Mouse (Mus musculus): ENCODE results near the gene Sorbs2.
"Not testable (repeated sequence)": the region's sequence is repeated elsewhere in the genome, so short reads cannot be mapped to it uniquely, and the experiment has no call there.

Gene Sorbs2

DNA sequence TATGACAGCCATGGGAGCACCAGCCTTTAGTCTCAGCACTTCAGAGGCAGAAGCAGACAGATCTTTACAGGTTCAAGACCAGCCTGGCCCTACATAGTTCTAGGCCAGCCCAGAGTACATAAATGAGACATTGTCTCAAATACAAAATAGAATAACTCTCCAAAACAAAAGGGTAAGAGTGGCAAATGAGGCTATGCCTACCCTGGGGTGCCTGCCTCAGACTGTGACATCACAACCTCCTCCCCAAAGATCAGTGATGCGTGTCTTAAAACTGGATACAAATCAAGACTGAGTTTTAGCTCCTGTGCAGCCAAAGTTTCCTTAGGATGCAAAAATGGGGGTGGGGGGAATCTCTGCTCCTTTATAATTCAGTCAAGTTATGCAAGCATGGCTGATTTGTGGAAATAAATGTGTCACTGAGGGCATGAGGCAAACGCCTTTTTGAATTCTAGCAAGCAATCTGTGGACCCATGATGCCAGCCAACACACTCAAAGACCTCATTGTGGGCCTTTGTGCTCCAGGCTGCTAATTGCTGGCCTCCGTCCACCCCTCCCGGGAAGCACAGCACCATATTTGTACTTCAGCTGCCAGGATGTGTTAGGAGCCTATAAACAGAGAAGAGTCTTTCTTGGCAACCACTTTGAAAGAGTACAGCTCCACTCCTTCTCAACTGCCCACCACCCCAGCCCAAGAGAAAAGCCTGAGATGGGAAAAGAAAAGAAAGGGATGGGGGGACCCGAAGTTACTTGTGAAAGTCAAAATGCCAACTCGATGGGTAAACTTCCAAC is 336.7 kb downstream of the Sorbs2 start:
- DNase-seq (ENCODE audit: low spot score): no peak

DNA sequence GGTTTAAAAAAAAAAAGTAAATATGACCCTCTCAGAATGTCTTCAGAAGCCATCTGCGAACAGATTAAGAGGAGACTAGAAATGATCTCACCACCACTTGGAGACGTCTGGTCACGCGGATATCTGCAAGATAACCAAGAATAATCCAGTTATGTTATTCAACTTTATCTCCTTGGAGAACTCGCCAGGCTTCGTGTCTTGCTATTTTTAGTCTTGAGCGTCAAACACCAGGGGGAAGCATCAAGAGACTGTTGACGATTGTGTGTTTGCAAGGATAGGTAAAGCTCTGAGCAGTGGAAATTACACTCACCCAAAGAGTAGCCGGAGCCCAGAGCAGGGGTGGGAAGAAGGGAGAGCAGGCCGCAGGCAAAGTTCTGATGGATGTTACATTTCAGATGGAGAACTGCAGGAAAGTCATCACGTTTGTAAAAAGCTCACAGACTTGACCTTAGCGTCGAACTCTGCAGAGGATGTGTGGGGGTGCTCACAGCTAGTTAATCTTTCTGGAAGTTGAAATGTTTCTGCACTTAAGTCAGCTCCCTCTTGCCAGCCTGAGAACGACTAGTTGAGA is 337.4 kb downstream of the Sorbs2 start:
- no peak for DNase-seq (ENCODE audit: low spot score)

DNA sequence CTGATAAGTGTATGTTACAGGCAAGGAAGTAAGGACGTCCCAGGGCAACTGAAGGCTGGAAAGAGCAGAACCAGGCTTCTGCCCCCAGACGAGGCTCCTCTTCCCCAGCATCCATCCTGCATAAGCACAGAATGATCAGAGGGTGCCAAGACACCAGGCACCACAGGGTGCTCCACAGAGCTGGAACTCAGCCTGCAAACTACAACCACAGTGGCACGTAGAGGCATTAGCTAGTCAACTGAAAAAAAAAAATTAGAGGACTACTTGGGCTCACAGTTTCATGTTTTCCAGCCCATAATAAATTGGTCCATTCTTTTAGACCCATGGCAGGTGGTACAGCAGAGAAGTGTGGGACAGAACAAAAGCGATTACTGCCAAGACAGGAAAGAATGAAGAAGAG is 338.3 kb downstream of the Sorbs2 start:
- DNase-seq (ENCODE audit: low spot score): no peak

DNA sequence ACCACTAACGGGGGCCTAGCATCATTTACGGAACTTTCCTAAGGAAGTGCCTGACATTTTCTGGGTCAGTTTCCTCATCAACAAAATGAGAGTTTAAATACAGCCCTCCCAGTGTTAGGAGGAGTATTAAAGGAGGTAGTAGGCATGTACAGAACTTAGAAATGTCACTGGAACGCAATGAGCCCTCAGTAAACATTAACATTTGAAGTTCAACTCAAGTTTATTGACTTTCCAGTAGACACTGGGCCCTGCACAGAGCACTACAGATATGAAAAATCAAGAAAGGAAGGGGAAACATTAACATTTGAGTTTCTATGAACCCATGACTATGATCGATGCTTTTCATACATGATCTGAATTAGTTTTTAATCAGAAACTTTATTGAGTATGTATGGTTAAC is 347.5 kb downstream of the Sorbs2 start:
- no peak for DNase-seq (ENCODE audit: low spot score)

DNA sequence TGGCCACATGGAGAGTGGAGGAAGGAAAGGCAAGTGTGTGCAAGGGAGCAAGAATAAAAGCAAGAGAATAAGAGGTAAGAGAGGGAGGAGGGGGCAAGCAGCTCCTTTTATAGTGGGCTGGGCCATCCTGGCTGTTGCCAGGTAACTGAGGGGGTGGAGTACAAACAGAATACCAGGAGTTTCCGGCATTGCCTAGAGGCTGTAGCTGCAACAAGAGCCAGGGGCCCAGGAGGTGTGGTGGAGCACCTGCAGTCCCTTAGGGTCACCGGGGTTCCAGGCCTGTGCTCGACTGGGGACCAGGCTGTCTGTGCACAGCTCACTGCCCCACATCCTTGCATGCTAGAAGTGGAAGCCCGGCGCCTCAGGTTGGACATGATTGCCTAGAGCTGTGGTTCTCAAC is 350.1 kb downstream of the Sorbs2 start:
- DNase-seq (ENCODE audit: low spot score): no peak

DNA sequence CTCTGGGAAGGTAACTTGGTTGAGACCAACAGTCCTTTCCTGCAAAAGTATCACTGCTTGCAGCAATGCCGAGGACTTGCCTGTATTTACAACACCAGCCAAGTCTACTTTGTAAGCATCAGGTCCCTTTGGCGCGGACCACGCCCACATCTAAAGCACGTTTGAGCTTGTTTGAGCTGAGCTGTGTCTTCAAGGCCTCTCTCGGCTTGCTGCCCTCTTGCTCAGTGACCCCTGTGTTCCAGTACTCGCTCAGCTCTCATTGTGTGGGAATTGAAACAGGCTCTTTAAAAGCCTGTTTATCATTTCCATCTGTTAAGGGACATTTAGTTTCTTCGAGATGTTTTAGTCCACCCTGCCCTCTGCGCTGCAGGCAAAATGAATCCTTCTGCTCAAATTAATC is 350.8 kb downstream of the Sorbs2 start:
- DNase-seq (ENCODE audit: low spot score): no peak

DNA sequence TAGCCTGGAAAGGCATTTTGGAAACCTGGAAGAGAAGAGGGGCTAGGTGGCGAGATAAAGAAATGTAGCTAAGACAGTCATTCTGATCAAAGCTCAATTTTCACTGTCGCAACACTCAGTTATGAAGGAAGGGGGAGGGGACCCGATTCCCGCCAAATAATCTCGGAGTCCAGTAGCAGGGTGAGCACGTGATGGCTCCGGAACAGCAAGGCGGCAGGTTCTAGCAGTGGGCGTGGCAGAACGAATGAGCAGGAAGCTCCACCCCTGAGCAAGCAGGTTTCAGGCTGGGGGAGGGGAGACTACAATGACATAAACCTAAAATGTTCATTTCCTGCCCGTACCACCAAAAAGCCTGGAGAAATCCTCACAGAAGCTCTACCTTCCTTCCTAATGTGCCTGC is 364.0 kb downstream of the Sorbs2 start:
- not testable (repeated sequence) for DNase-seq (ENCODE audit: low spot score)

DNA sequence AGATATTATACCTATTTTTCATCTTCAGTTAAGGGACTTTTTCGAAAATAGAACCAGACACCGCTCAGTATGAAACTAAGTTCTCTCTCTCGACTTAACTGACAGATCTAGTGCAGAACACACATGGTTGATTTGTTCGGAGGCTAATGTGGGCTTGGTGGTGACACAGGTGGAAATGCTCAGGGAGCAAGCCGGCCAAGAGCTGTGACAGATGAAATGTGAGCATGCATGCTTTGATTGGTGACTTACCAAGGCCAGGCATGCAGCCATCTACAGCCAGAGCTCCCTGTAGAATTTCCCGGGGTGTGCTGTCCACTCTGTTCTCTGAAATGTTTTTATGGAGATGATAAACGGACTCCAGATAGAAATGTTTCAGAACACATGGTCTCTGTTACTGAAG is 364.5 kb downstream of the Sorbs2 start:
- no peak for DNase-seq (ENCODE audit: low spot score)

DNA sequence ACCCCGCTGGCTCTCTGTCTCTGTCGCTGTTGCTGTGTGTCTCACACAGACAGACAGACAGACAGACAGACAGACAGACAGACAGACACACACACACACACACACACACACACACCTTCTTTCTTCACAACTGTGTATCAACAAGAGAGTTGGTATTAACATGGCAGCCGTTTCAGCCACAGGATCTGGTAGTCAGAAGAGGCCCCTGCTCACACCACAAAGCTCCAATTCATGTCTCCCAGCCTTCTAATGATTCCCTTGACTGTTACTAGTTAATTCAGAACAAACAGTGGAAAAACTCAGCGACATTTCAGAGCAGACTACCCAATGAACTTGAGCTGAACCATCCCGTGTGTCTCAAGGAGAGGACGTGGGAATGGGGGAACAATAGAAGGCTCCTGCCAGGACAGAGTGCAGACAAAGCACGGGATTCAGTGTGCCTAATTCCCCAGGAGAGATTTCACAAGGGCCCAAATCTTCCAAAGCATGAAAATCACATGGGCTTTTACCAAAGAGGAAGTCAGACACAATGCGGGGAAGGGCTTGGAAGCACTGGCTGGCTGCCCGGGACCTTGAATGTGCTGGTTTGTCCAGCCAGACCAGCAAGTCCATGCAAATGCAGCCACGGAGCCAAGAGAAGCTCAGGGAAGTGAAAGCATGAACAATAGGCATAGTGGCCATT is 367.5 kb downstream of the Sorbs2 start:
- peak; percentile 74 for DNase-seq (ENCODE audit: low spot score)

DNA sequence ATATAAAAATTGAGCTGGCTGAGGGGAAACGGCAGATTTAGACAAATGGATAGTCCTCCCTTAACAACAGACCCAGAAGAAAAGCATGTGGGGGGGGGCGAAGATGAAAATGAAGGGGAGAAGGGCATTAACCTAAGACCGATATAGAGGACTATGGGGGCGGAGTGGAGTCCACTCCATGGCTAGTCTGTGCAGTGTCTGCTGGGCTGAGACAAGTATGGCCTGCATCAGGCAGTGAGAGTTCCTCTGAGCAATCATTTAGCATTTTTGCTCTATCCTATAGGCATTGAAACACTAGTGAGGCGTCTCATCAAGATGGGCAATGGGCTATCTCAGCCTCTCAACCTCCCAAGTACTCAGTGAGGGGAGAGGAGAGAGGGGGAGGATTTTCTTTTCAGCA is 368.8 kb downstream of the Sorbs2 start:
- no peak for DNase-seq (ENCODE audit: low spot score)

Data from ovary, postnatal 14 days (tissue).